Mouse (Mus musculus) cerebellum, postnatal 25 days (tissue): ENCODE measurements at regions not wholly inside any gene's neighbourhood (a gene's known extent, or its start where the extent isn't known, plus 50 kb on each side); places are given as distances from the start of the nearest gene placed in this dataset.

Source experiments
- DNase-seq, 2 experiments: peaks; one replicate each; pipeline ENCODE4 v3.0.0; 2021; ENCODE audit warnings: mixed read lengths in 2 of 2

GRCm38 (mm10) chr9:117967080-117967479 is 73.2 kb upstream of the Azi2 start:
- DNase-seq: peak; percentile 10

DNA sequence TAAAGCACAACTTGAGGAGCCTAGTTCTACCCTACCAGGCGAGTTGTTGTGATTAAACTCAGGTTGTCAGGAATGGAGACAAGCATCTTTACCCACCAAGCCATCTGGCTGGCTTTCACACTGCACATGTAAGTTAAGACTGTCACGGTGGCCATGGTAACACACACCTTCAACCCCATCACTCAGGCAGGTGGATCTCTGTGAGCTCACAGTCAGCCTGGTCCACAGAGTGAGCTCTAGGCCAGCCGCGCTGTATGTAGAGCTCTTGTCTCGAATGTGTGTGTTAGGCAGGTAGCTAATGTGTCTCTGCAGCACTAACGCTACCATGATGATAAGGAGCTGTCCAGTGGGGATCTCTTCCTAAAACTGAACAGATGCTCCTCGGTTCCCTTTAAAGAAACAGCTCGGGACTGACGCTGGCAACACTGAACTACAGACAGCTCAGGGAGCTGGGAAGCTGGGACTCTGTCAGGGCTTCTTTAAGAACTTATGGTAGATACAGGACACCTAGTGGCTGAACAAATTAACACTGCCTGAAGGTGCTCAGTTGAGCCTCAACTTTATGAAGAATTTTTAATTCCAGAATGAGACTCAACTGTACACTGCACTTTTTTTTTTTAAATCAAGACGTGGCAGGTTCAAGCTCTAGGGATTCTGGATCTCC is 73.8 kb upstream of the Azi2 start:
- DNase-seq: peak; percentile 19 to 57

DNA sequence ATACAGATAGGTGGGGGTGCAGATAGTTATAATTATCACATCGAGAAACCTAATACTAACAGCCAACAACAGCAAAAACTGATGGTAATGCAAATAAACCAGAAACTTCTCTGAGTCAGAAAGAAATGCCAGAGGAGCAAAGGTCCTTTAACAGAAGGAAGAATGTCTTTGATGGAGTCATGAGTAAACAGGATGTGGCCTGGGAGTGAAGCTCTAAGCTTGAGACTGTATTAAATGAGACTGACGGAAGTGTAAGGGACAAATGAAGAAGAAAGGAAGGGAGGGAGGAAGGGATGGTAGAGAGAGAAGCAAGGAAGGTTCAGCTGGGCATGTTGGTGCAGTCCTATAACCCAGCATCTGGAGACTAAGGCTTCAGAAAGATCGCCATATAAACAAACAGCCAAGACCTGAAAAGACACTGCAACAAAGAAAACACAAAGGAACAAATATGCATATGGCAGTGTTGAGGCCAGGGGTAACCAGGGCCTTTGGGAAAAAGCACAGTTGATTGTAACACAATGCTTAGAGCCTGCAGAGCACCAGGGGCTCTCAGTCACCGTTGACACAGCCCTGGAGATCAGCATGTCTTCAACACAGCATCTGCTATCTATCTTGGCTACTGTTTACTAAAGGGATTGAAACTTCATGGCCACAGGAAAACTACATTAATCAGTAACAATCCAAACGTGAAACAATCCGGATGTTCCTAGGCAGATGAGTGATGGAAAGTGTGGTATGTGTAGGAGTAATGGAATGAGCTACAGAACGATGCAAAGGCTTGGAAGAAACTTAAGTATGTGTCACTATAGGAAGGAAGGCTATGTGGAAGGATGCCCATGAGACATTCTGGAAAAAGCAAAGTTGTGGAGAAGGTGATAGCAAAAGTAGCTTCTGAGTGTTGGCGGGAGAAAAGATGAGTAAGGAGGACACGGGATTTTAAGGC is 77.9 kb upstream of the Azi2 start:
- DNase-seq: no peak

GRCm38 (mm10) chr9:117959845-117960244 is 80.5 kb upstream of the Azi2 start:
- no peak for DNase-seq

GRCm38 (mm10) chr9:117957195-117957594 is 83.1 kb upstream of the Azi2 start:
- DNase-seq: no peak

- no peak for DNase-seq
Observed at GRCm38 (mm10) chr9:117956691-117957090, 83.6 kb upstream of the Azi2 start.

DNA sequence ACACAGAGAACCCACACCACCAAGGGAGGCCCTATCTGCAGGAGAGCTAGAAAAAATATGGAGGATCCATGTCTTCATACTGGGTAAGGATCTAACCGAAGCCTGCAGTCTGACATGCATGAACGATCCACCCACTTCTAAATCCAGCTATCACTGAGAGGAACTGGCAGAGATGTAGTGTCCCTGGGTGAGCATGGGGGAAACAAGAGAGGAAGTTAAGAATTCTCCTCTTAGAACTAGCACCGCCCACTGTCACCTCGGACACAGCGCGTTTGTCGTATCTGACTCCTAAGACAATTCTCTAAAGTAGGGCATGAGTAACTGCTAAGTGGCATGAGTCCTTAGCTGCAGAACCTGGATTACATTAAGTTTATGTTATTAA is 112.8 kb upstream of the Azi2 start:
- DNase-seq: no peak

- DNase-seq: no peak
Observed at GRCm38 (mm10) chr9:117926700-117927465, 113.4 kb upstream of the Azi2 start.

- DNase-seq: no peak
Observed at GRCm38 (mm10) chr9:117922992-117923391, 117.3 kb upstream of the Azi2 start.

DNA sequence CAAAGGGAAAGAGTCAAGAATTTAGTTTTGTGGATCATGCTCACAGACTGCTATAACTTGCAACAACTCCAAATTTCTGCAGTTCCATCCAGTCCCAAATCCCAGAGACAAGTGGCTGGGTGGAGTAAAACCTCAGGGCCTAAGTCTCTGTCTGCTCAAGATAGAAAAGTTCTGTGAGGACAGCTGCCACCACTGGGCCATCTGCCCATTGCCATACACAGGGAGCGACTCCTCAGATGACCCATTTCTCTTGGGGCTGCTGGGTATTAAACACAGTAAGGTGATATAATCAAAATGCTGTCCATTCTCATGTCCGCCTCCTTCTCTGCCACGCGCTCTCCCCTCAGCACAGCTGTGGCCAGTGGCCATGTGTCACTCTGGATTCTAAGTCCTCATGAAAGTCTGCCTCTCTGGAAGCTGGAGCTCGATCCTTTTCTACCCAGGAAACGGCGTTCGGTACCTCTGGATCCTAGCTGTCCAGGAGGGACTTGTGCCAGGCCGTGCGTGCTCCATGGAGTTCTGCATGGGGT is 132.3 kb upstream of the Azi2 start:
- no peak for DNase-seq

DNA sequence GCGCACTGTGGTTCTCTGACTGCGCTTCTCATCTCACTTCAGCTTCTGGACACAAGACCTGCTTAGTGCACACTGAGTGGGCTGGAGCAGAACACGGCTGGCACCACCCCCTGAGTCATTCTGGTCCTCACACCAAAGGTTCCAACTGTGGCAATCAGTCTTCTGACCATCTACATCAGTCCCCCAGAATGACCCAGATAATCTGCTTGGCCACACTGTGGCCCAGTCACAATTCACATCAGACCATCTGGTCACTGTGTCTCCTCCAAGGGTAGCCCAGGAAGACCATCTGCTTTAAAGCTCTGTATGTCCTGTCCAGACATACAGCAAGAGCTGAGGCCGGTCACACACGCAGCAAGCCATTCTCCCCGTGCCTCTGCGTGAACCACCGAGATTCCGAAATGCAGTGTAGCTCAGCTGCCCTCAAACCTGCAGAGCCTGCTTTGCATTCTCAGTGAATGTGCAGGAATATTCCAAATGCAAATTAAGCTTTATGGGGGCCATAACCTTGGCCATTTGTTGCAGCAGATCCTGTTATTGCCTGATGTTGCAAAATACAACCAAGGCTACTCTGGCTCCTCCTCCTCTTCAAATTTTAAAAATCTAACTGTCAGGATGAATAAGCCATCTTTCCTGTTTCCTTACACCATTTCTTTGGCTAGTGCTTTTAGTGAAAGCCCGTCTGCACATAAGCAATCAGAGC is 135.1 kb upstream of the Azi2 start:
- DNase-seq: peak; percentile 80 to 81

- peak in 1 of 2 experiments; percentile 8 for DNase-seq
Observed at GRCm38 (mm10) chr9:117904621-117905020, 135.7 kb upstream of the Azi2 start.

DNA sequence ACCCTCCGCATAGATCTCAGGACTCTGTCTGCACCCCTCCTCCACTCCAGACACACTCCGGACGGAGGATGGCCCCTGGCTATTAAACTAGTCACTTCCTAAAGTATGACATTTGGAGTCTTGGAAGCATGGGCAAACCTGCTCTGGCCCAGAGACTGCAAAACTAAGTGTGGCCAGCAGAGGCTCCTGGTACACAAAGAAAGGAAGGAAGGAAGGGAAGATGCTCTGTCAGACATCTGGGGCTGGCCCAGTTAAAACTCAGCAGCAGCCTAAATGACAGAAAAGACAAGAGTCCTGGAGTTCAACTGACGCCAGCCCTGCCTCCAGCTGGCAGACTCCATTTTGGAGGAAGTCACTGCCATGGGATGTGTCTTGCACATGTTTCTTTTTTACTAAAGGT is 137.3 kb upstream of the Azi2 start:
- peak; percentile 69 to 79 for DNase-seq

DNA sequence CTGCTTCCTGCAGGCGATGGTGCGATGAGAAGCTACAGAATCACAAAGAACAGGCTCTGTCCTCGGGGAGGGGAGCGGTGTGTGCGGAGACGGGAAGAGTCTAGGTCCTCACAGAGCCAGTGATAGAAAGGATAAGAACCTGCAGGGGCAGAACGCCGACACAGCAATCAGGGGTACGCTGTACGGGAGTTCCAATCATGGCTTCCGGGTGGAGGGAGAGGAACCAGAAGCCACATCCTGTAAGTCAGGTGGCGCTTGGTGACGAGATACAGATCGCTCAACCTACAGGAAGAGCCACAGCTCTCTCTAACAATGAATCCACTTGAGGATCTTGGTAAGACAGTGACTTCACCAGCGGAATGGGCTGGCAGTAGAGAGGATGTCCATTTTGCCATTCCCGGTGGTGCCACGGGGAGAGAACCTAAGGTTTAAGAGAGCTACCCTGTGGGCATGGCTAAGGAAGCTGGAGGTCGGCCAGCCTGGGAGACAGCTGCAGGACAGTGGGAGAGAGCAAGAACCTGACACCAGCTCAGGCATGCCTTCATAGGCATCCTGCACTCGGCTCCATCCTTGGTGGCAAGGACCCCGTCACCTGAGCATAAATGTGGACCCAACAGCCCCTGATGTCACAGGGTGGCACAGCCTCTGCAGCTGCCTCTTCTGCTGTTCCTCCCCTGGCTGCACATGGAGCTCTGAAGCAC is 137.9 kb upstream of the Azi2 start:
- peak; percentile 8 to 19 for DNase-seq

DNA sequence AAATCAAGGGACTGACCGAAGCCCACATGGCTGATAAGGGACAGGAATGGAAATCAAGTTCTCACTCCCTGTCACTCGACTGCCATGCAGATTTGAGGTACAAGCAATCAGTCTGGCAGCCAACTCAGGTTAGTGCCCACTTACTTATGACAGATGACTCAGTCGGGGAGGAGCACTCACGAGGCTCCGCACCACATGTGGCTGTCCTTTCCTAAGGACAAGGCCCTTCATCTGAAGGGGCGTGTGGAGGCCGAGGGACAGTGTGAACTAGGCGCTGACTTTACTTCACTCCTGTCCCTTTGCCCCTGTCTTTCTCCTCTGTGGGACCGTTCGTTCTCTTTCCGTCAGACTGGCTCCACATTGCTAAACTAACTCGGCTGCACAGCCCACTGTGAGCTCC is 139.7 kb upstream of the Azi2 start:
- no peak for DNase-seq

DNA sequence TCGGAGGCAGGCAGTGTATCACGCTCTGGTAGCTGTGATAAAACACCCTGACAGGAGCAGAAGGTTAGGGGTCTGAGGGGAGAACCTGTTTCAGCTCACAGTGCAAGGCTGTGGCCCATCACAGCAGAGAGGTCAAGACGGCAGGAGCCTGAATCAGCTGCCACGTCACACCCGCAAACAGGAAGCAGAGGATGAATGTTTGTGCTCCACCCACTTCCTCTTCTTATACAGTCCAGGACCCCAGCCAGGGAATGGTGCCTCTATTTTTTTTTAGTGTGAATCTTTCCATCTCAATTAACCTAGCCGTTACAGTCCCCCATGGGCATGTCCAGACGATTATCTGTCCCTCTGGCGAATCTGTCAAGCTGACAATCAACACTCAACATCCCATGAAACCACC is 143.8 kb upstream of the Azi2 start:
- DNase-seq: no peak

DNA sequence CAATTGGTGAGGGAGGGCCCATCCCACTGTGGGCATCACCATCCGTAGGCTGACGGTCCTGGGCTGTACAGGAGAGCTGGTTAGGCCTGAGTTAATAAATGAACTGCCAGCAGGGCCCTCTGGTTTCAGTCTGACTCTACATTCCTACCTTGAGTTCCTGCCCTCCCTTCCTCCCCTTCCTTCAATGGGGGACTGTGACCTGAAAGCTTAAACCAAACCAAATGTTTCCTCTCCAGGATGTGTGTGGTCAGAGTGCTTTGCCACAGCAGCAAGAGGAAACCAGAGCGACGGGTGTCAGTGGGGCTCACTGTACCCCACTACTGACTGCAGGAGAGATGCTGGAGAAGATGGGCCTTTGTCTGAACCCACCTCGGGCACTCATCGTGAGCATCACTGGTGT is 147.7 kb upstream of the Azi2 start:
- DNase-seq: no peak

DNA sequence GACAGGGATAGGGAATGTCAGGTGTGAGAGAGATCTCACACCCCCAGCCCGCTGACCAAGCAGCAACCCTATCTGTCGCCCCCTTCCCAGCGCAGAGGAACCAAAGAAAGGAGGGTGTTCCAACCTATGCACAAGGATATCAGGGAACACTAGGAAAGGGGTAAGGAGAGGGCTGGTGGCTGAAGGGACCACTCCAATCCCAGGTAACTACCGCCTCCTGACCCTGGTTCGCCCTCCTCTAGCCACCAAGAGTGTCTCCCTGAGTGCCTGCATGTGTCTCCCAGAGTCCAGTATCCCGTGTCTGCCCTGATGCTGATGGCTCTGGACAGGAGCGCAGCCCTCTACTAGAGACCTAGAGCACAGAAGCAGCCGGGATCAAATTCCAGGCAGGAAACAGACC is 167.1 kb upstream of the Azi2 start:
- no peak for DNase-seq

DNA sequence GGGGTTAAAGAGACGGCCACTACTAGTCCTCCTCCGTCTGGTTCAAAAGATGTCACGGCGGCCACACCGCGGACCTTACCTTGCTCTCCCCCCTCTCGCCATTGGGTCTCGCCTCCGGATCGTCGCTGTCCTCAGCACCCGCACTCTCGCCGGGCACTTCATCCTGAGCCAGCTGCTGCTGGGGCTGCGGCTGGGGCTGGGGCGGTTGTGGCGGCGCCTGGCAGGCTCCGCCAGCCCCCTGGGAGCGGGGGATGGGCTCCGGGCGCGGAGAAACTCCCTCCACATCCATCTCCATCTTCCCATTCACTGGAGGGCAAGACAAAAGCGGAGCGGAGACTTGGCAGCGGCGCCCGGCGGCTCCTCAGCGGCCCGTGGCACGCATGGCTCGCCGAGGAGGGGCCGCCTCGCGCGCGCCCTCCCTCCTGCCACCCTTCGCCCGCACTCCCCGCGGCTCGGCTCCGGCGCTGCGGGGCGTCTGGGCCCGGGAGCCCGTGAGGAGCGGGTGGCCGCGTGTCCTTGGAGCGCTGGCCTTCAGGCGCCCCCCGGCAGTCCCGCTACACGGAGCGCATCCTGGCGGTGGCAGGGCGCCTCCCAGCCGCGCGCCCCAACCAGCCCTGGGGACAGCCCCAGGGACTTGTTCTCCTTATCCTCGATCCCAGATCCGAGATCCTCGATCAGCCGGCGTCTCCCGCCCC is 167.8 kb upstream of the Azi2 start:
- peak; percentile 57 to 67 for DNase-seq

GRCm38 (mm10) chr9:117872021-117872386 is 168.3 kb upstream of the Azi2 start:
- peak in 1 of 2 experiments; percentile 44 for DNase-seq

DNA sequence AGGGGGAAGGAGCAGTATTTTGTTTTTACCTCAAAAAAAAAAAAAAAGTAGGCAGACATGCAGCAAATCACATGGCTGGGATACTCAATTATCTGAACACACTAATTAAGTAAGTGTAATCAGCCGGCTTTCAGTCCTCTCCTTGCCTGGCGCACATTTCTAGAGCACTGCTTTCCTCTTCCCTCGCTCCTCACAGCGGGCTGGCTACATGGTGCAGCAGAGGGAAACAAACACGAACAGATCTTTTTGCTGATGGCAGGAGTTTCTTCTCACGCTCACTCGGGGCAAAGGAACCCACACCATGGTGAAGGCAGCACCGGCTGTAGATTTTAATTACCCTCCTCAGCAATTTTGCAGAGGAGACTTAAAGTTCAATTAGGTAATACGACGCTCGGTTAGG is 169.7 kb upstream of the Azi2 start:
- DNase-seq: no peak
